Mouse (Mus musculus) limb, embryonic 14.5 days (tissue): ENCODE data around the gene Smarcd1. TPM values are rescaled to one million over a fixed set of nuclear protein-coding genes. Genes with fewer than 3 reads are reported as not detected.
A peak's percentile ranks its signal among the peaks of the same experiment; 100 is the strongest.

Experiments
- ATAC-seq: fragments of 200-750 bp; cut with Nextera tagmentation; 2 replicates; pipeline ENCODE4 v1.8.0; 2017; ENCODE audit warnings: low read depth, moderate number of reproducible peaks, moderate TSS enrichment; ENCODE audit not compliant: low FRiP score
- DNase-seq: peaks from one replicate; pipeline ENCODE4 v3.0.0-alpha.2; 2015; ENCODE audit warnings: low spot score
- H3K27ac ChIP-seq: fragments of 300-500 bp; sonication (generic); replicated peaks from 2 replicates; pipeline ENCODE4 v1.5.1; 2014; ENCODE audit warnings: low read depth, mild to moderate bottlenecking, low read length, moderate library complexity, mixed read lengths
- H3K27me3 ChIP-seq: fragments of 300-500 bp; sonication (generic); 2 replicates; pipeline ENCODE4 v1.6.1; 2014; ENCODE audit warnings: low read length, mixed read lengths; ENCODE audit not compliant: control insufficient read depth, insufficient read depth
- H3K36me3 ChIP-seq: fragments of 300-500 bp; sonication (generic); 2 replicates; pipeline ENCODE4 v1.6.1; 2014; ENCODE audit warnings: mild to moderate bottlenecking, low read length, moderate library complexity, mixed read lengths; ENCODE audit not compliant: control insufficient read depth, insufficient read depth
- H3K4me1 ChIP-seq: fragments of 300-500 bp; sonication (generic); 2 replicates; pipeline ENCODE4 v1.6.1; 2014; ENCODE audit warnings: antibody characterized with exemption, low read length, mixed read lengths; ENCODE audit not compliant: control insufficient read depth, insufficient read depth
- H3K4me2 ChIP-seq: fragments of 300-500 bp; sonication (generic); replicated peaks from 2 replicates; pipeline ENCODE4 v1.6.1; 2014; ENCODE audit warnings: low read depth, mild to moderate bottlenecking, low read length, moderate library complexity; ENCODE audit not compliant: severe bottlenecking
- H3K4me3 ChIP-seq: fragments of 300-500 bp; sonication (generic); replicated peaks from 2 replicates; pipeline ENCODE4 v1.5.1; 2014; ENCODE audit warnings: low read length
- H3K9ac ChIP-seq: fragments of 300-500 bp; sonication (generic); 2 replicates; pipeline ENCODE4 v1.6.1; 2014; ENCODE audit warnings: mild to moderate bottlenecking, low read depth, low read length, moderate library complexity; ENCODE audit not compliant: severe bottlenecking
- H3K9me3 ChIP-seq: fragments of 300-500 bp; sonication (generic); 2 replicates; pipeline ENCODE4 v1.6.1; 2016; ENCODE audit warnings: low read length; ENCODE audit not compliant: control insufficient read depth
- POLR2A ChIP-seq: fragments of 200-500 bp; IDR thresholded peaks from 2 replicates; pipeline ENCODE4 v1.8.0; 2012; ENCODE audit warnings: inconsistent platforms, mild to moderate bottlenecking, moderate library complexity, borderline replicate concordance; ENCODE audit not compliant: insufficient read depth, insufficient read length; ENCODE audit errors: extremely low read depth
- WGBS: fragments of 180-500 bp; shearing (Covaris S2); extraction: QIAGEN DNeasy Blood & Tissue Kit; methylation state at CpG from one replicate; pipeline ENCODE4 v1.1.7; 2014; 5-methylcytosine and 5-hydroxymethylcytosine counted together
- polyA plus RNA-seq, 2 experiments: library from polyadenylated mRNA; depleted of rRNA in 1 of 2; stranded (reverse) in 1 of 2; unstranded in 1 of 2; fragments of >200 nt; fragmentation: Nextera tagmentation in 1 of 2; extraction: Ambion mirVana in 1 of 2; gene quantifications; 2 replicates each; pipeline versions ENCODE4 v1.2.1 to v1.2.3; 2012 to 2014

The Smarcd1 gene
- polyA plus RNA-seq, 2 experiments, result 41.9 to 77.1 TPM

DNA sequence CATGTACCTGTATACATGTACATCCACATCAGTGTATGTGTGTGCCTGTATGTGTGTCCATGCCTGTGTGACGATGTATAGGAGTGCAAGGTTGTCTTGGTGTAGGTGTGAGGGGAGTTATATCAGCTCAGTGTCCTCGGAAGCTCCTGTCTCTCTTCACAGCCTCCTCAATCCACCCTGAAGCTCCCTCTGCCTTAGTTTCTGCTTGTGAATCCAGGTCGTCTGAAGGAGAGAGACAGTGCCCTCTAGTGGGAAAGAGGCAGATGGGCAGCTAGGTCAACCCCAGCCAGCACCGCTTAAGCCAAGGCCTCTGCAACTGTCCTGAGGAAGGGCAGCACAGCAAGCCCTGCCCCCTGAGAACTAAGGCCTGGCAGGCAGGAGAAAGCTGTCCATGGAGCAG lies 13.2 kb upstream of the Smarcd1 start:
- Histone ChIP-seq H3K27ac (no peak overlapping the region), H3K36me3 (no peaks in the 10 kb centered on the region), H3K4me1 (no peaks in the 10 kb centered on the region), H3K9ac (no peak overlapping the region), H3K4me2 (no peak overlapping the region), H3K9me3 (no peaks in the 10 kb centered on the region), H3K4me3 (no peak overlapping the region), H3K27me3 (0 out of 2 replicates have a peak, but pooled peaks cover 4% of the 10 kb centered on the region)
- TF ChIP-seq POLR2A, result no peak
- ATAC-seq (peak; percentile 55; the same call in 1 of the 2 replicates), DNase-seq (peak; percentile 63)
- WGBS, result 11% methylated on average over 4 of the region's 4 CpGs

DNA sequence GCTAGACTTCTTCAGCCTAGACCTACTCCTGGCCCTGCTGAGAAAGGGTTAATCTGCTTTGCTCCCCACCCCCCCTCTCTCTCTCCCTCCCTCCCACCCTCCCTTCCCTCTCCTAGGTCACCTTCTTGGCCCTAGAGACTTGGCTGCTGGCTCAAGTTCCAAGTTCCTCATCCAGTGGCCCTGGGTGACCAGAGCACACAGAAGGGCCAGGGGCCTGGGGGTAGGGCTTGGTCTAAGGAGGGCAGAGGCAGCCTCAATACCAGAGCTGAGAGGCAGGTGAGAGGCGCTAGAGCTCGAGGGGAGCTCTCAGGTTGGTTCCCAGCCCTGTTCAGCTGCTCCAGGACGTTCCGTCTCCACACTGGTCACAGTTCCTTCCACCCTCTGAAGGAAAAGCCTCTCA lies 11.0 kb upstream of the Smarcd1 start:
- H3K9ac ChIP-seq, result no peak overlapping the region
- H3K4me2 ChIP-seq, result no peak overlapping the region
- no peak overlapping the region for H3K4me3 ChIP-seq
- no peak for ATAC-seq
- no peak overlapping the region for H3K27ac ChIP-seq
- H3K36me3 ChIP-seq, result no peaks in the 10 kb centered on the region
- WGBS, result 12% methylated on average over 4 of the region's 4 CpGs
- H3K27me3 ChIP-seq, result 0 out of 2 replicates have a peak, but pooled peaks cover 4% of the 10 kb centered on the region
- DNase-seq, result no peak
- H3K4me1 ChIP-seq, result no peaks in the 10 kb centered on the region
- TF ChIP-seq POLR2A, result no peak
- no peaks in the 10 kb centered on the region for H3K9me3 ChIP-seq

DNA sequence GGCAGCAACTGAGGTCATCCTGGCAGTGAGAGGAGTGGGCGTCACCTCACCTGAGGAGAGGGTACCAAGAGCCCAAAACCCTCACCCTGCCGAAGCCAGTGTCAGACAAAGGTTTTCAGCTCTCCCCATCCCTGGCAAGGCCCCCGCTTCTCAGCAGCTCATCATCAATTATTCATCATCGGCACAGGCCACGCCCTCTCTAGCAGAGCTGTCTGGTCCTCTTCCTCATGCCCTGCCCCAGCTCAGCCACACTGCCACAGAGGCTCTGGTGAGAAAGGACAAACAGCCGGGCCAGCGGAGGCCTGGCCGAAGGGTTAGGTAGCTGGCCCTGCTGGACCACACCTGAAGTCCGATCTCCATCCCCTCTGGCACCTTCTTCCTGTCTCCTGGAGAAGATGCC lies 10.0 kb upstream of the Smarcd1 start:
- no peaks in the 10 kb centered on the region for H3K36me3 ChIP-seq
- WGBS, result 46% methylated on average over 9 of the region's 9 CpGs

DNA sequence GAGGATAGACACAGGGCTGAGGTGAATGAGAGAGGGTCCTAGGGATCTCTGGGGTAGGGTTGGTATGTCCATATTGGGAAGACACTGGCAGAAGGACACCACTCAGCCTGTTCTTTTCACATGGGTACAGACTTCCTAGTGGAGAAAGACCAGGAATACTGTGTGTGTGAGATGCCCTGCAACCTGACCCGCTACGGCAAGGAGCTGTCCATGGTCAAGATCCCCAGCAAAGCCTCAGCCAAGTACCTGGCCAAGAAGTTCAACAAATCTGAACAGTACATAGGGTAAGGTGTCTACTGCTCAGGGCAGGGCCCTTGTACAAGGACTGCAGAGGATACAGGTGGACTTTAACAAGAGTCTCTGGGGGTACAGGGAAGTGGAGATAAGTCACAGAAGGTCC lies 4.6 kb upstream of the Smarcd1 start:
- ATAC-seq, result no peak
- Histone ChIP-seq H3K27ac (no peak overlapping the region), H3K27me3 (no peaks in the 10 kb centered on the region), H3K4me3 (no peak overlapping the region), H3K4me2 (no peak overlapping the region), H3K36me3 (no peaks in the 10 kb centered on the region), H3K4me1 (peaks cover 7% of the 10 kb centered on the region; the same call in 1 of the 2 replicates), H3K9ac (no peak overlapping the region), H3K9me3 (no peaks in the 10 kb centered on the region)
- 14% methylated on average over 2 of the region's 2 CpGs for WGBS
- TF ChIP-seq POLR2A, result no peak
- no peak for DNase-seq

More for the DNA sequence above, 10.0 kb upstream of the Smarcd1 start:
- H3K9me3 ChIP-seq, result no peaks in the 10 kb centered on the region
- H3K27me3 ChIP-seq, result 0 out of 2 replicates have a peak, but pooled peaks cover 4% of the 10 kb centered on the region
- no peak for DNase-seq
- no peaks in the 10 kb centered on the region for H3K4me1 ChIP-seq
- no peak overlapping the region for H3K4me2 ChIP-seq
- no peak overlapping the region for H3K27ac ChIP-seq
- no peak overlapping the region for H3K4me3 ChIP-seq
- no peak for TF ChIP-seq POLR2A
- no peak for ATAC-seq
- 0 out of 2 replicates have a peak overlapping the region, but pooled peaks have one; percentile 4 for H3K9ac ChIP-seq

DNA sequence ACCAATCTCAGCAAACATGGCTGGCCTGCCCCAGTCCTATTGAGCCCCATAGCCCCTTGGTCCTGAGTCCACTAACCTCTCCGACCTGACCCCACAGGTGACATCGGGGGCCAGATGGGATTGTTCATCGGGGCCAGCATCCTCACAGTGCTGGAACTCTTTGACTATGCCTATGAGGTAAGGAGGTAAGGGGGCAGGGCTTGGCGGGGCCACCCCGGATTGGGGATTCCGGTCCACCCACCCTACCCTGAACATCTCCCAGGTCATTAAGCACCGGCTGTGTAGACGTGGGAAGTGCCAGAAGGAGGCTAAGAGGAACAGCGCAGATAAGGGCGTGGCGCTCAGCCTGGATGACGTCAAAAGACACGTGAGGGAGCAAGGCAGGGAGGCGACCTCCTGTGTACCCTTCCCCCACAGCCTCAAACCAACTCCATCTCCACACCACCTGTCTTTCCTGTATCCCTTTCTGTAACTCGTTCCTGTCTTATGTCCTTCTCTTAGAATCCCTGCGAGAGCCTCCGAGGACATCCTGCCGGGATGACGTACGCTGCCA lies 3.3 kb upstream of the Smarcd1 start:
- H3K27ac ChIP-seq, result no peak overlapping the region
- no peak overlapping the region for H3K4me3 ChIP-seq
- no peaks in the 10 kb centered on the region for H3K27me3 ChIP-seq
- H3K36me3 ChIP-seq, result peaks cover 4% of the 10 kb centered on the region
- no peak overlapping the region for H3K4me2 ChIP-seq
- no peak overlapping the region for H3K9ac ChIP-seq
- DNase-seq (no peak), ATAC-seq (no peak)
- WGBS, result 34% methylated on average over 20 of the region's 20 CpGs
- no peaks in the 10 kb centered on the region for H3K9me3 ChIP-seq
- TF ChIP-seq POLR2A, result no peak
- peaks cover 18% of the 10 kb centered on the region for H3K4me1 ChIP-seq
